Mouse (Mus musculus): ENCODE data around the gene Fkbp10.
A peak's percentile ranks its signal among the peaks of the same experiment; 100 is the strongest.

Gene Fkbp10

DNA sequence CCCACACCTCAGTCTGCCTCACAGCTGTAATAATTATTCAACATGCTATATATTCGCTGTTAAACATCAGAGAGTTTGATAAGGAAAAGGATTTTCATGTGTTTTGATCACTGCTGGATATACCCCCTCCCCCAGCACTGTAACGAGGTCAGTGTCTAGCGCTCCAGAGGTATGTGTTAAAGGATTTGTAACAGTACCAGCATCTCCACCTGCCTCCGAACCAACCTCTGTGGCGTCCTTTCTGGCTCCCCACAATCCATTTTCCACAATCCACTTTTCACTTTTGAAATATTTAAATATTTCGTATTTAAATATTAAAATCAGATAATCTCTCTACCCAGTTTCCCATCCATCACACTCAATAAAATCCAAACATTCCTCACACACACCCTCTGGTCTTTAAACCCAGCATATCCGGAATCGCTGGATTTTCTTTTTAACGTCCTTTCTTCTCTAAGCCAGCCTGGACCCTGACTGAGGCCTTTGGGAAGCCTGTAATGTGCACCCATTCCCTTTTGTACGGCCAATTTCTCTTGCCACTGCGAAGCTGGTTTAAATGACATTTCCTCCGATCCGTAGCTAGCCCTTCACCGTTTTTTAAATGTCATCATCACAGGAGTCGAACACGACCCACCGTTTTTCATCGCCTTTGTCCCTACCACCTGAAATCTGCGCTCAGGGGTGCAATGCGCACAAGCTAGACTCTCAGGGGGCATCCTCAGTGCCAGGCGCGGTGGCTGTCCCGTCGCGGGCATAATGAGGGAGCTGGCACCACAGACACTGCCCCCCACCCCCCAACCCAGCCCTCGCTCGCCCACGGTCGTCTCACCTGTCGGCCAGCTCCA is 56.1 kb downstream of the Fkbp10 start:
- DNase-seq (ENCODE audit: low read depth, low spot score) = no peak

DNA sequence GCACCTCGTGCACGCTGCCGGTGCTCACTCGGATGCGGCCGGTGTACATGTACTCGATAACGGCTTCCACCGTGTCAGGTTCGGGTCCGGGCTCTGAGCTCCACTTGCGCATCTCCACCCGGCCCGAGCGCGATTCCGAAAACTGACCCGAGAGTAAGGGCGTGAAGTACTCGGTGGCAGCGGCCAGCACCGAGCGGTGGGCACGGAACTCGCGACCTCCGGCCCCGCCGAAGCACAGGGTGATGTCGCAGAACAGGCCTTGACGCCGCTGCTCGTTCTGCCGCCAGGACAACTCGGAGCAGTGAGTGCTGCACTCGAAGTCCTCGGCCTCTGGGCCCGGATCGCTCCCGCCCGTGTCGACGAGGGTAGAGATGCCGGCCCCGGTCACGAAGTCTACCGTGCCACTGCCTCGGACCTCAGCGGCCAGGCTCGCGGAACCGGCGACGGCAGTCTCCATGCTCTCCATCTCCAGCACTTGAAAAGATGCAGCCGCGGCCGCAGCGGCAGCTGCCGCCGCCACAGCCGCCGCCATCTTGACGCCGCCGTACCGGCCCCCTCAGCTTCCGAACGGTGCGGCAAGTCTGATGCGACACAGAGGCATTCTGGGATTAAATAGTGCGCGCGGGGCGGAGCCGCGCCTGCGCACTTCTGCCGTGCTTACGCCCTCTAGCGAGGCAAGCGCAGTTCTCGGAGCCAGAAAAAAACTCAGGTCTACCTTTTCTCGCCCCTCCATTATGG is 56.9 kb downstream of the Fkbp10 start, which contains the start of gene Klhl11:
TSS of gene Klhl11 (minus strand) at position 545 of the 738 bp plus-strand sequence.
- peak; percentile 93 for DNase-seq (ENCODE audit: low read depth, low spot score)

DNA sequence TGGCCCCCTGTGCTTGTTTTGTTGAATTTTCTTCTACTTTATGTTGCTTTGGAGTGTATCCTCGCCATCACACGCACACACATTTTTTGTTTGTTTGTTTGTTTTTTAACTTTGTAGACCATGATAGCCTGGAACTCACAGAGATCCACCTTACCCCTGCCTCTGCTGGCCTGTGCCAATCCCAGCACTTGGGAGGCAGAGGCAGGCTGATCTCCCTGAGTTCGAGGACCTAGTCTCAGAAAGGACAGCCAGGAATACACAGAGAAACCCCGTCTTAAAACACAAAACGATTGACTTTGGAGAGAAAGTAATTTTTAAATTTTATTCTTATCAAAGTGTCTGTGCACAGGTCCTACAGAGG is 57.4 kb downstream of the Fkbp10 start:
- DNase-seq (ENCODE audit: low read depth, low spot score) = no peak

Data from ES-CJ7 (cell line).